Mouse (Mus musculus): ENCODE measurements around the gene Luzp4. TPM values are rescaled to one million over a fixed set of nuclear protein-coding genes. Genes with fewer than 3 reads are reported as not detected.
"Not testable (repeated sequence)": the region's sequence is repeated elsewhere in the genome, so short reads cannot be mapped to it uniquely, and the experiment has no call there.

Luzp4 gene
- total RNA-seq (2021), result not detected
- long read RNA-seq, experiment 1, result 0 reads
- long read RNA-seq, experiment 2, result 0 reads

DNA sequence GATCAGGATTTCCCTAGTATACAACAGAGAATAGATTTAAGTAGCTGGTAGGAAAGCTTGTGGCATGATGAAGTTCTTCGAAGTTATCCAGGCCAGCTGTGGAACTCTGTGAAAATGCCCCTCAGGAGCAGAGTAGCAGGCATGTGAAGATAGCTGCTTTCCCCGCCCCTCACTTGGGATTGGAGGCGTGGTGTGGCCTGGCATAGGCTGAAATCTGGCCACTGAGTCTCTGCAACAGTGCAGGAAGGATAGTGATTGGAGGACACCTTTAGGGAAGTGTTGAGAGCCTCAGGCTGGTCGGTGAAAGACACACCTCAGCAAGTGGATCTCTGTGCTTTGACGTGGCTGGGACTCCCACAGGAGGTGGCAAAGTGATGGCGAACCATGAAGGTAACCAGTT is at the start of gene Luzp4:
Gene Luzp4, plus strand, starts transcription at position 301 of the 400 bp plus-strand sequence.
- DNase-seq (ENCODE audit: low spot score in 2 of 2), result not testable (repeated sequence)

- DNase-seq (ENCODE audit: low spot score in 2 of 2), result not testable (repeated sequence)
Measured at GRCm38 (mm10) chrX:148841801-148842200, 15.6 kb upstream of the Luzp4 start.

Other genes with a start within 250 kb of the Luzp4 start
- not detected for gene Gm8334, start 242.5 kb upstream of the Luzp4 start, total RNA-seq (2021)
- gene Gm15127, start 194.0 kb upstream of the Luzp4 start, total RNA-seq (2021), result not detected
- not detected for gene Ott, start 216.6 kb downstream of the Luzp4 start, total RNA-seq (2021)

All from layer of hippocampus, postnatal 14 days (tissue).